Mouse (Mus musculus): ENCODE results near the gene Eif3i. TPM values are rescaled to one million over a fixed set of nuclear protein-coding genes. Genes with fewer than 3 reads are reported as not detected.

Gene Eif3i
- polyA plus RNA-seq, 1 experiment from 2014 or later, result 315 TPM

Small RNA genes within 50 kb of the gene (microRNA-seq; reads per million reads assigned to microRNA genes)
- not detected for gene Mir8119

Other genes starting within 250 kb of the Eif3i start
- gene Zbtb8a, start 222.5 kb downstream of the Eif3i start, polyA plus RNA-seq (2016; fragmentation: Nextera tagmentation; extraction: Ambion mirVana), result 5.8 and 6.0 TPM in 2 replicates
- 1.4 and 2.2 TPM in 2 replicates for gene Zbtb8b, start 159.8 kb downstream of the Eif3i start, polyA plus RNA-seq (2016; fragmentation: Nextera tagmentation; extraction: Ambion mirVana)
- gene Bsdc1, start 139.1 kb downstream of the Eif3i start, polyA plus RNA-seq (2016; fragmentation: Nextera tagmentation; extraction: Ambion mirVana), result 18.0 and 19.5 TPM in 2 replicates
- not detected in 2 replicates for gene Tssk3, start 109.6 kb downstream of the Eif3i start, polyA plus RNA-seq (2016; fragmentation: Nextera tagmentation; extraction: Ambion mirVana)
- gene Fam229a, start 109.5 kb downstream of the Eif3i start, polyA plus RNA-seq (2016; fragmentation: Nextera tagmentation; extraction: Ambion mirVana), result not detected in 2 replicates
- gene Marcksl1, start 87.1 kb downstream of the Eif3i start, polyA plus RNA-seq (2016; fragmentation: Nextera tagmentation; extraction: Ambion mirVana), result 1,441 and 1,446 TPM in 2 replicates
- 294 and 319 TPM in 2 replicates for gene Hdac1, start 57.9 kb downstream of the Eif3i start, polyA plus RNA-seq (2016; fragmentation: Nextera tagmentation; extraction: Ambion mirVana)
- gene Lck, start 27.0 kb downstream of the Eif3i start, polyA plus RNA-seq (2016; fragmentation: Nextera tagmentation; extraction: Ambion mirVana), result 13.9 and 15.7 TPM in 2 replicates
- gene Fam167b, start 22.1 kb downstream of the Eif3i start, polyA plus RNA-seq (2016; fragmentation: Nextera tagmentation; extraction: Ambion mirVana), result 1.2 TPM in 2 replicates
- 224 and 227 TPM in 2 replicates for gene Tmem234, start within 50 bp of the Eif3i start, polyA plus RNA-seq (2016; fragmentation: Nextera tagmentation; extraction: Ambion mirVana)
- gene Dcdc2b, start 13.6 kb upstream of the Eif3i start, polyA plus RNA-seq (2016; fragmentation: Nextera tagmentation; extraction: Ambion mirVana), result 2.0 and 2.2 TPM in 2 replicates
- 30.4 and 34.8 TPM in 2 replicates for gene Iqcc, start 18.5 kb upstream of the Eif3i start, polyA plus RNA-seq (2016; fragmentation: Nextera tagmentation; extraction: Ambion mirVana)
- 43.9 and 47.1 TPM in 2 replicates for gene Ccdc28b, start 23.3 kb upstream of the Eif3i start, polyA plus RNA-seq (2016; fragmentation: Nextera tagmentation; extraction: Ambion mirVana)
- gene Txlna, start 40.4 kb upstream of the Eif3i start, polyA plus RNA-seq (2016; fragmentation: Nextera tagmentation; extraction: Ambion mirVana), result 114 and 118 TPM in 2 replicates
- gene Kpna6, start 72.1 kb upstream of the Eif3i start, polyA plus RNA-seq (2016; fragmentation: Nextera tagmentation; extraction: Ambion mirVana), result 14.0 and 15.1 TPM in 2 replicates
- gene Tmem39b, start 96.2 kb upstream of the Eif3i start, polyA plus RNA-seq (2016; fragmentation: Nextera tagmentation; extraction: Ambion mirVana), result 15.7 and 20.0 TPM in 2 replicates
- 148 and 151 TPM in 2 replicates for gene Khdrbs1, start 141.7 kb upstream of the Eif3i start, polyA plus RNA-seq (2016; fragmentation: Nextera tagmentation; extraction: Ambion mirVana)
- gene Ptp4a2, start 210.6 kb upstream of the Eif3i start, polyA plus RNA-seq (2016; fragmentation: Nextera tagmentation; extraction: Ambion mirVana), result 317 and 328 TPM in 2 replicates